Mouse (Mus musculus): Measurements from ENCODE around the gene Ovol2. TPM values are rescaled to one million over a fixed set of nuclear protein-coding genes. Genes with fewer than 3 reads are reported as not detected.
A peak's percentile ranks its signal among the peaks of the same experiment; 100 is the strongest.

Gene Ovol2
- total RNA-seq, 2 experiments from 2014 or later: 1.1 TPM

GRCm38 (mm10) chr2:144269679-144270475, 62.1 kb downstream of the Ovol2 start:
- DNase-seq (ENCODE audit: low spot score in 2 of 2): no peak
- TF ChIP-seq CTCF (conservative IDR thresholded peaks at IDR 0.05): no peak
- Histone ChIP-seq H3K27ac (peak overlapping the region; percentile 99), H3K4me3 (peak overlapping the region; percentile 98)

DNA sequence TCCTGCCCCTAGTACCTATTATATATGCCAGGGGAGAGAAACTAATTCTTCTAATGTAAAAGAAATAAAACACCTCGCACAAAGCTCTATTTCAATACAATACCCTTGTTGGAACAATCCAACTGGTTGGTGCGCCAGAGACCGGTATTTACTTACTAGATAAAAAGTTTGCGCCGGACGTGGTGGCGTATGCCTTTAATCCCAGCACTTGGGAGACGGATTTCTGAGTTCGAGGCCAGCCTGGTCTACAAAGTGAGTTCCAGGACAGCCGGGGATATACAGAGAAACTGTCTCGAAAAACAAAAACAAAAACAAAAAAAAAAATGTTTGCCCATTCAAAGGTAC, 62.7 kb downstream of the Ovol2 start:
- TF ChIP-seq CTCF (conservative IDR thresholded peaks at IDR 0.05): no peak
- Histone ChIP-seq H3K27ac (peak overlapping the region; percentile 99; the same call in 1 of the 2 replicates), H3K4me3 (peak overlapping the region; percentile 98)
- no peak for DNase-seq (ENCODE audit: low spot score in 2 of 2)

- H3K27ac ChIP-seq: peak overlapping the region; percentile 28; the same call in 1 of the 2 replicates
These were observed 63.3 kb downstream of the Ovol2 start for GRCm38 (mm10) chr2:144268446-144269305.

DNA sequence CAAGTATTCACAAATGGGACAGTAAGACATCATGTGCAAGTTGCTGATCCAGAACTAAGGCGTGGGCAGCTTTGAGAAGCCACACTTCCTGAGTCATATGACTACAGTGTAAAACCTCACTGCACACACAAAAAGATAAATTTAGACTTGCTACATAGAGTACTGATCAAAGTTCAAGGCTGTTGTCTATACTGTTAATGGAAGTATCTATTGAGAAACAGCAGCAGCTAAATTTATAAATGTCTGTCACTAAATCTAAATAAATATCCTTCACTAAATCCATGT, 64.3 kb downstream of the Ovol2 start:
- TF ChIP-seq CTCF (conservative IDR thresholded peaks at IDR 0.05): no peak
- Histone ChIP-seq H3K4me3 (no peak overlapping the region), H3K27ac (no peak overlapping the region)
- DNase-seq (ENCODE audit: low spot score in 2 of 2): no peak

More at GRCm38 (mm10) chr2:144268446-144269305, 63.3 kb downstream of the Ovol2 start:
- TF ChIP-seq CTCF (conservative IDR thresholded peaks at IDR 0.05): no peak
- H3K4me3 ChIP-seq: peak overlapping the region; percentile 98
- no peak for DNase-seq (ENCODE audit: low spot score in 2 of 2)

DNA sequence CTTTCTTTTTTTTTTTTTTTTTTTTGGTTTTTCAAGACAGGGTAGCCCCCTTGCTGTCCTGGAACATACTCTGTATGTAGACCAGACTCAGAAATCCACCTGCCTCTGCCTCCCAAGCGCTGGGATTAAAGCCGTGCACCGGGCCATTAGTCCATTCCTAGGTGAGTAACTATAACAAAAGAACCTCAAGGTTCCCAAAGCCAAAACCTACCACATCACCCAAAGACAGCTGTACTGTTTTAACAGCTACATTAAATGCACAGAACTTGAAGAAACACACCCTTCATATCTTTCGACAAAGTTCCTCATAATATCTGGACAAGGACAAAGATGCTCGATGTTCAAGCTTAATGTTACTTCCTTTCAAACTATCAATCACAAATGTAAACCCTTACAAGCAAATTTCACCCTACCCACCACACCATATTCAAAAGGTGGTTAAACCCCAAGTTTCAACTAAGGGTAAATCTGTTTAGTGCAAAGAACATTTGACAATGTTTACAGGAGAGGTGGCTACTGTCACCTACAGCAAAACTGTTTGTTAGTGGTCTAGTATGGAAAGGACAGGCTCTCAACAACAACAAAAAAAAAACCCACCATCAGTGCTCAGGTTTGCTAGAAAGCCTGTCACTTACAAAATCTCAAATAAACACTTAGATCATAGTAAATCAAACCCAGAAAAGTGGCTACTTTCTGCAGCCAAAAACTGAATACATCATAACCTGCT, 64.8 kb downstream of the Ovol2 start:
- Histone ChIP-seq H3K27ac (no peak overlapping the region), H3K4me3 (no peak overlapping the region)
- DNase-seq (ENCODE audit: low spot score in 2 of 2): no peak
- TF ChIP-seq CTCF (conservative IDR thresholded peaks at IDR 0.05): no peak

DNA sequence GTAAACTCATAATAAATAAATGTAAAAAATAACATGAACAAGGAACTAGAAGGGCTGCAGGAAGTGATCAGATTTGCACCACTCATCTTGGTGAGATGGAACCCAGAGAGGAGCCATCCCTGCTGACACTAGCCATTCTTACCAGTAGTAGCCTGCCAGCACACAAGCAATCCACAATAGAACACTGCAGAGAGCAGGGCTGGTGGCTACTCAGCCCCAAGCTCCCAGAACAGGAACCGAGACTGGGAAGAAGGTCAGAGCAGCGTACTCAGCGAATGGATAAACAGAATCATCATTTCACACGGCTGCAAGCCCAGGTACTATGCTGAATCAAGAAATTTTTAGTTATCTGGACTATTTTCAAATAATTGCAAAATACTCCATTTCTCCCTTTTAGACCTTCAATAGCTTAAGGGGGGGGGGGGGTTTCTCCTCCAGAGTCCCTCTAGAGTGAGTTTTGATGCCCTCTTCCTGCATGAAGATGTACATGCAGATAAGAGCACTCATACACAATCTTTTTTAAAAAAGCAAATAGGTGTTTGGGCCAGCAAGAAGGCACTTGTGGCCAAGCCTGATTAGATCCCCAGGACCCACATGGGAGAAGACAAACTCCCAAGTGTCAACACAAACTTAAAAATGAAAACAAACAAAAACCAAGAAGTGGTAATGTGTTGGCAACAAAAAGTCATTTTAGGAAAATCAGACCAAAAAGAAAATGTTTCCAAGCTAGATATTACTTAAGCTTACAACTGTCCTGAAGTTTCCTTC, 65.8 kb downstream of the Ovol2 start:
- TF ChIP-seq CTCF (conservative IDR thresholded peaks at IDR 0.05): no peak
- Histone ChIP-seq H3K27ac (no peak overlapping the region), H3K4me3 (no peak overlapping the region)
- no peak for DNase-seq (ENCODE audit: low spot score in 2 of 2)

DNA sequence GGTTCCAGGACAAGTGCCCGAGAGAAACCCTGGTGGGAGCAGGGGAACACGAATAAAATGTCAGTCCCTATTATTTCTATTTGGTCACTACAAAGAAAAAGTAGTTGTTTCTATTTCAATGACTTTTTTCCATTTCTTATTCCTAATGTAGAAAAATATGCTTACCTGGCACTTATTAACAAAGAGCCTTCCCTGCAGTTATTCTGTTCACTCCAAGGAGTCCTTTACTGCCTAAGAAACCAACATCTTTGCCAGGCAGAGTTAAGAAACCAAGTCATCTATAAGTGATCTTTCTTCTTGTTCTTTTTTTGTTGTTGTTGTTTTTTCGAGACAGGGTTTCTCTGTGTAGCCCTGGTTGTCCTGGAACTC, 66.8 kb downstream of the Ovol2 start:
- no peak for TF ChIP-seq CTCF (conservative IDR thresholded peaks at IDR 0.05)
- no peak overlapping the region for H3K4me3 ChIP-seq
- no peak for DNase-seq (ENCODE audit: low spot score in 2 of 2)
- H3K27ac ChIP-seq: no peak overlapping the region; the same call in 1 of the 2 replicates

GRCm38 (mm10) chr2:144264398-144265119, 67.4 kb downstream of the Ovol2 start:
- Histone ChIP-seq H3K4me3 (no peak overlapping the region), H3K27ac (peak overlapping the region; percentile 28; the same call in 1 of the 2 replicates)
- DNase-seq (ENCODE audit: low spot score in 2 of 2): no peak
- no peak for TF ChIP-seq CTCF (conservative IDR thresholded peaks at IDR 0.05)

DNA sequence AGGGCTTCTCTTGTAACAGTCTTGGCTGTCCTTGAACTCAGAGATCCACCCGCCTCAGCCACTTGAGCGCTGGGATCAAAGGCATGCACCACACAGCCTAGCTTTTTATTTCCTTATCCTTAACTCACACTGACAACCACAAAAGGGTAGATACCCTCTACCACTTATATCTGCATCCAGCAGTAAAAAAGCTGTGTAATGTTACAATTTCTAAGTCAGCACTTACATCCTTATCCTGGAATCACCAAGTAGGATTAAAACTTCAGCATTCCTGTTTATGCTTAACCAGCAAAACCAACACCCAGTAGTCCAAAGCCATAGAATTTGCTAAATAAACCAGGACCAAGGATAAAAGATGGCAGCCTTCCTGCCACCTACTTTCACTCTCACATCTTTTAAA, 69.1 kb downstream of the Ovol2 start:
- H3K27ac ChIP-seq: no peak overlapping the region
- DNase-seq (ENCODE audit: low spot score in 2 of 2): no peak
- no peak for TF ChIP-seq CTCF (conservative IDR thresholded peaks at IDR 0.05)
- H3K4me3 ChIP-seq: no peak overlapping the region

Other genes starting within 250 kb of the Ovol2 start
- 1 to 10 TPM; 4.7 to 4.8 TPM for gene Mgme1, start 61.5 kb downstream of the Ovol2 start, total RNA-seq (2021)
- gene Snx5, start 61.2 kb downstream of the Ovol2 start, total RNA-seq (2021): 10 to 100 TPM; 69.4 to 77.1 TPM
- 10 to 100 TPM; 31.4 to 32.7 TPM for gene Kat14, start 36.8 kb upstream of the Ovol2 start, total RNA-seq (2021)
- gene Pet117, start 36.9 kb upstream of the Ovol2 start, total RNA-seq (2021): 1 to 10 TPM; 7.7 to 7.9 TPM
- gene Dzank1, start 195.3 kb upstream of the Ovol2 start, total RNA-seq (2021): 100 to 1,000 TPM; 126 TPM
- gene Polr3f, start 195.6 kb upstream of the Ovol2 start, total RNA-seq (2021): 10 to 100 TPM; 26.0 to 30.4 TPM
- gene Rbbp9, start 218.7 kb upstream of the Ovol2 start, total RNA-seq (2021): 10 to 100 TPM; 28.1 to 30.2 TPM
- 10 to 100 TPM; 46.1 to 46.6 TPM for gene Sec23b, start 224.1 kb upstream of the Ovol2 start, total RNA-seq (2021)

Data from layer of hippocampus, adult 2 months (tissue).